Mouse (Mus musculus): ENCODE measurements around the gene Mccc2. TPM values are rescaled to one million over a fixed set of nuclear protein-coding genes. Genes with fewer than 3 reads are reported as not detected.

Gene Mccc2
- polyA plus RNA-seq, 1 experiment from 2014 or later: 47.3 TPM

DNA sequence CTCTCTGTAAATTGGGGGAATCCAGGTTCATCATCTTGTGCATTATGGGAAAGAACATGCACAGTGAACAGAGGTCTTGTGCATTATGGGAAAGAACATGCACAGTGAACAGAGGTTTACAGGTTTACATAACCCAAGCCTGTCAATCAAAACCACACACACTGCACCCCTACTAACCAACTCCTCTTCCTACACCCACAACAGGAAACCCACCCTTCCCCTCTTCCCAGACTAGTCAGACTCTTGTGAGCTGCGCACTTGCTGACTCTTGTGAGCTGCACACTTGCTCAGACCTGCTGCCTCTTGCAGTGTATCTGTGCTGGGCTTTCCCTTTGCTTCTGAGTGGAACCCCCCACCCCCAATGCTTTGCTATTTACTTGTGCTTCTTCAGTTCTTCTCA is 83.0 kb downstream of the Mccc2 start:
- Histone ChIP-seq H3K27ac (replicated peaks) (no peak overlapping the region), H3K4me1 (no peaks in the 10 kb centered on the region), H3K4me3 (no peak overlapping the region), H3K36me3 (replicated peaks) (no peaks in the 10 kb centered on the region), H3K9me3 (no peaks in the 10 kb centered on the region), H3K27me3 (replicated peaks; ENCODE audit: low read depth, poor library complexity, severe bottlenecking) (no peaks in the 10 kb centered on the region)
- 88% methylated on average over 1 of the region's 1 CpGs for WGBS
- no peak for DNase-seq (ENCODE audit: low spot score)

DNA sequence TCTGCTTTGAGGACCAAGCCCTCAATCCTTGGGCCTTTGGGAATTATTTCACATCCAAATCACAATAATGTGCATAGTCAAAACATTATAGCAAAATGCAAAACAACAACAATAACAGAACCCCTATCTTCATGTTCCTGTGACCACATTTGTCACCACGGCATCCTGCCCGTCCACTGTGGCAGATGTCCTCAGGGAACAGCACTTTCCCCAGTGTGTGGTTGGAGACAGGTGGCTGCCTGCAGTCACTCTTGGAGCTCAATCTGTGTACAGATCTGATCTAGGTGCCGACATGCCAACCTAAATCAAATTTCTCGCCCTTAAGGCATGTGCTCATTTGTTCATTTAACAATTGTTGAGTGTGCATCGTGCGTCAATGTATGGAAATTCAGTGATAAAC is 83.9 kb downstream of the Mccc2 start:
- Histone ChIP-seq H3K36me3 (replicated peaks) (no peaks in the 10 kb centered on the region), H3K27me3 (replicated peaks; ENCODE audit: low read depth, poor library complexity, severe bottlenecking) (no peaks in the 10 kb centered on the region), H3K4me3 (no peak overlapping the region), H3K9me3 (no peaks in the 10 kb centered on the region), H3K27ac (replicated peaks) (no peak overlapping the region), H3K4me1 (no peaks in the 10 kb centered on the region)
- WGBS: 86% methylated on average over 6 of the region's 6 CpGs
- no peak for DNase-seq (ENCODE audit: low spot score)

DNA sequence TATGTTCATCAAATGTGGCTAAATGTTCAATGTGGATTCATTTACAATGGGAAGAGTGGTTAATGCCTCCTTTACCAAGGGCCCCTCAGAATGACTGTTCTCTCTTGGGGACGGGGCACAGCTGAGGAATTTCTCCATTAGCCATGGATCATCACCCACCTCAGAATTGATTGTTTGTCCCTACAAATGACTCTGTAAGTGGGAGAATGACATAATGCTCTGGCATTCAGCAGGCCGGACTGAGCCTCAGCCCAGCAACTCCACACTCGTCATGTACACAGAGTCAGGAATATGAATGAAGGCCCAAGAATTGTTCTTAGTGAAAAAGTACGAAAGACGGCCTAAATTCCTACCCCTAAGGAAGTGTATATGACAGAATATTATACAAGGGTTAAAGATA is 89.2 kb downstream of the Mccc2 start:
- no peak overlapping the region for H3K27ac ChIP-seq (replicated peaks)
- 76% methylated on average over 5 of the region's 5 CpGs for WGBS
- no peaks in the 10 kb centered on the region for H3K36me3 ChIP-seq (replicated peaks)

DNA sequence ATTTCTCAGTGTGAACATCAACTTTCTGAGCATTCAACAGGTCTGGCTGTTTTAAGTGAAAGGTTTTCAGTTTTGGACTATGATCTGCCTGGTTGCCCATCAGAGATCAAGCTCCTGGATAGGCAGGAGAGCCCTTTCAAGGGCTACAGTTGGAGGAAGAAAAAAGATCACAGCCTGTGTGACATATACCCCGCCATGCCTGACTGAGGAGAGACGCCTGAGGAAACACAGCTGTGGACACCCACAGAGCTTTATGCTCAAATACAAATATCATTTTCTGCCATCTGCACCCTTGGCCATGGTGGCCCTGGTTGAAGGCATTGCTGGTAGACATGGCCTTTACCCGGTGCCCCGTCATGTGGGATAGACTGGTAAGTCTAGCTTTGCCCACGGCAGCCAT is 99.8 kb downstream of the Mccc2 start:
- no peaks in the 10 kb centered on the region for H3K36me3 ChIP-seq (replicated peaks)
- H3K4me1 ChIP-seq: peaks cover 7% of the 10 kb centered on the region; the same call in 1 of the 2 replicates
- H3K4me3 ChIP-seq: no peak overlapping the region
- no peak overlapping the region for H3K27ac ChIP-seq (replicated peaks)
- no peaks in the 10 kb centered on the region for H3K27me3 ChIP-seq (replicated peaks; ENCODE audit: low read depth, poor library complexity, severe bottlenecking)
- no peak for DNase-seq (ENCODE audit: low spot score)
- H3K9me3 ChIP-seq: no peaks in the 10 kb centered on the region
- WGBS: 85% methylated on average over 5 of the region's 5 CpGs

More for the DNA sequence above, 89.2 kb downstream of the Mccc2 start:
- Histone ChIP-seq H3K4me1 (peaks cover 6% of the 10 kb centered on the region; the same call in 1 of the 2 replicates), H3K4me3 (no peak overlapping the region), H3K27me3 (replicated peaks; ENCODE audit: low read depth, poor library complexity, severe bottlenecking) (no peaks in the 10 kb centered on the region), H3K9me3 (no peaks in the 10 kb centered on the region)
- DNase-seq (ENCODE audit: low spot score): no peak

DNA sequence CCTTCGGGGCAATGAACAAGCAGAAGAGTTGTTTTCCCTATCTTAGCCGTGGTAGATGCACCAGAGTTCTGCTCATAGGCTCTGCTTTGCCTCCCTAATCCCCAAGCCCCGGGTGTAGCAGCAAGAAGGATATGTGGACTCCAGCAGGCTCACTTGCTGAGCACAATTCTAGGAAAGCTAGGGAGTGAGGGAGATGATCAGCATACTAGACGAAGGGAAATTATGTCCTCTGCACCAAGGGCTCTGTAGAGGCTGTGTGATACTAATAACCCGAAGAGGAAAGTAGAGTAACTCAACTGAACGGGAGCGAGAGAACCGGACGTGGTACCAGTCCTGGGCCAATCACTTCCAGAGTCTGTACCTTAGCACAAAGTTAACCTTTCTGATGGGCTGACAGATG is 114.5 kb downstream of the Mccc2 start, which contains the start of gene Cartpt:
Cartpt (minus strand) TSS at position 127 of the 400 bp plus-strand sequence.
- Histone ChIP-seq H3K36me3 (replicated peaks) (no peaks in the 10 kb centered on the region), H3K4me1 (peaks cover 13% of the 10 kb centered on the region), H3K9me3 (no peaks in the 10 kb centered on the region), H3K4me3 (peak within 1 kb of the TSS; percentile 46), H3K27me3 (replicated peaks; ENCODE audit: low read depth, poor library complexity, severe bottlenecking) (peaks cover 53% of the 10 kb centered on the region), H3K27ac (replicated peaks) (no peak within 1 kb of the TSS)
- 40% methylated on average over 9 of the region's 9 CpGs for WGBS
- no peak for DNase-seq (ENCODE audit: low spot score)

DNA sequence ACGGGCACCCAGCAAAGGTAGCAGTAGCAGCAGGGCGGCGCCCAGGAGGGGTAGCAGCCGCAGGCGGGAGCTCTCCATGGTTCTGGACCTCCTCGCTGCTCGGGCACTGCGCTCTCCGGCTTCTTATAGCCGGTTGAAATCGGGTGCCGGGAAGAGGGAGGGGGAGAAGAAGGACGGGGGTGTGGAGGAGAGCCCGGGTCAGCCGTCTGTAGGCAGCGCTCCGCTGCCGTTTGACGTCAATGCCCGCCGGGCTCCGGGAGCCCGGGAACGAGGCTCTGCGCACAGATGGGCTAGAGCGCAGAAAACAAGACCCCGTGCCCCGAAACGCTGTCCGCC is 114.9 kb downstream of the Mccc2 start:
- Histone ChIP-seq H3K36me3 (replicated peaks) (no peaks in the 10 kb centered on the region), H3K4me1 (peaks cover 13% of the 10 kb centered on the region), H3K27ac (replicated peaks) (no peak overlapping the region), H3K4me3 (peak overlapping the region; percentile 46), H3K9me3 (no peaks in the 10 kb centered on the region), H3K27me3 (replicated peaks; ENCODE audit: low read depth, poor library complexity, severe bottlenecking) (peaks cover 53% of the 10 kb centered on the region)
- DNase-seq (ENCODE audit: low spot score): peak; percentile 87
- under 1% methylated on average over 30 of the region's 30 CpGs for WGBS

DNA sequence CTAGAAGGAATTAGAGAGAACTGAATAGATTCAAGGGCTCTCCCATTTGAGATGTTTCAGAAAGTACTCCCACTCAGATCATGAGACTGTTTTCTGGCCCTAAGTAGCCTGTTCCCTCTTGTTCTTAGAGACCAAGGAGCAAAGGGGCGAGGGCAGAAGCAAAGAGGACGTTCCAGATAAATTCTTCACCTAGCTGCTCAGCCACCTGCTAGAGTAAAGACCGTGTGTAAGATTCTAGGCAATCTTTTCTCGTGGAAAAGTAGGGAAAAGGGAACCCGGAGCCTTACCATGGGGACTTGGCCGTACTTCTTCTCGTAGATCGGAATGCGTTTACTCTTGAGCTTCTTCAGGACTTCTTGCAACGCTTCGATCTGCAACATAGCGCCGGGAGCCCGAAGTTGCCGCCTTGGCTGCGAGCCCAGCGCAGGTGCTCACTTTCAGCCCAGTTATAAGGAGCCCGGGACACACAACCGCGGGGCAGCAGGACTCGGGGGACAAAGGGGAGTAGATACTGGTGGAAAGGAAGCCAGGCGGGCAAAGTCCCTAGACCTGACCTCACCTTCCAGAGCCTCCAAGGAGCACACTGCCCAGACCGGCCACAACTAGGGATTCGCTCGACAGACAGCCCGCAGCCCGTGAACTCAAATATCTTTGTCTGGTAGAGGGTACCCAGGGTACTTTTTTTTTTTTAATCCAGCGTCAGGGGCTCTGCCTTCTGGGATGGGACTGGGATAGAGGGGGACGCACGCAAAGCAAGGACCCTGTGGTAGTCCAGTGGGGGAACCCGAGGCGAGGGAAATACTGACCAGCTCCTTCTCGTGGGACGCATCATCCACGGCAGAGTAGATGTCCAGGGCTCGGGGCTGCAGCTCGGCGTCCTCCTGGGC is 115.5 kb downstream of the Mccc2 start:
- DNase-seq (ENCODE audit: low spot score): no peak
- H3K27me3 ChIP-seq (replicated peaks; ENCODE audit: low read depth, poor library complexity, severe bottlenecking): peaks cover 53% of the 10 kb centered on the region
- H3K4me3 ChIP-seq: peak overlapping the region; percentile 46
- WGBS: 5% methylated on average over 38 of the region's 38 CpGs
- peaks cover 13% of the 10 kb centered on the region for H3K4me1 ChIP-seq
- no peaks in the 10 kb centered on the region for H3K9me3 ChIP-seq
- H3K36me3 ChIP-seq (replicated peaks): no peaks in the 10 kb centered on the region
- no peak overlapping the region for H3K27ac ChIP-seq (replicated peaks)

DNA sequence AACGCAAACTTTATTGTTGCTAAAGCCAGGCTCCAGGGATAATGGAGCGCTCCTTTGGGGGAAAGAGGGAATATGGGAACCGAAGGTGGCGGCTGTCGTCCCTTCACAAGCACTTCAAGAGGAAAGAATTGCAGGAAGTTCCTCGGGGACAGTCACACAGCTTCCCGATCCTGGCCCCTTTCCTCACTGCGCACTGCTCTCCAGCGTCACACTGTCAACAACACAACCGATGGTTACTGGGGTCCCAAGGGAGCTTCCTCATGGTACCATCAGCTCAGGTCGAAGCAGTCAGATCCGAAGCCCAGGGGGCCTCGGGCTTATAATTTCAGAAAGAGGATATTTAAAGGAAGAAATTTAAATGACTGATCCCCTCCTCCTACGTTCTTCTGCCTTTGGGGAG is 116.6 kb downstream of the Mccc2 start:
- Histone ChIP-seq H3K36me3 (replicated peaks) (no peaks in the 10 kb centered on the region), H3K27ac (replicated peaks) (no peak overlapping the region), H3K27me3 (replicated peaks; ENCODE audit: low read depth, poor library complexity, severe bottlenecking) (peaks cover 53% of the 10 kb centered on the region), H3K9me3 (no peaks in the 10 kb centered on the region), H3K4me3 (no peak overlapping the region), H3K4me1 (peaks cover 13% of the 10 kb centered on the region)
- DNase-seq (ENCODE audit: low spot score): no peak
- WGBS: 24% methylated on average over 14 of the region's 14 CpGs

Other genes with a start within 250 kb of the Mccc2 start
- gene Cartpt, start 114.5 kb downstream of the Mccc2 start, polyA plus RNA-seq (2016; fragmentation: Nextera tagmentation; extraction: Ambion mirVana): 2.6 and 3.6 TPM in 2 replicates
- 26.5 and 28.5 TPM in 2 replicates for gene Bdp1, start 88.4 kb upstream of the Mccc2 start, polyA plus RNA-seq (2016; fragmentation: Nextera tagmentation; extraction: Ambion mirVana)
- 161 and 192 TPM in 2 replicates for gene Serf1, start 92.4 kb upstream of the Mccc2 start, polyA plus RNA-seq (2016; fragmentation: Nextera tagmentation; extraction: Ambion mirVana)
- 95.9 and 96.2 TPM in 2 replicates for gene Smn1, start 109.2 kb upstream of the Mccc2 start, polyA plus RNA-seq (2016; fragmentation: Nextera tagmentation; extraction: Ambion mirVana)
- 0.15 and 0.25 TPM in 2 replicates for gene Naip2, start 186.5 kb upstream of the Mccc2 start, polyA plus RNA-seq (2016; fragmentation: Nextera tagmentation; extraction: Ambion mirVana)
- 0.06 and 0.14 TPM in 2 replicates for gene Naip5, start 230.7 kb upstream of the Mccc2 start, polyA plus RNA-seq (2016; fragmentation: Nextera tagmentation; extraction: Ambion mirVana)

Measured in embryonic facial prominence, embryonic 10.5 days (tissue).